Mouse (Mus musculus): ENCODE measurements at regions not wholly inside any gene's neighbourhood (a gene's known extent, or its start where the extent isn't known, plus 50 kb on each side); places are given as distances from the start of the nearest gene placed in this dataset.

DNA sequence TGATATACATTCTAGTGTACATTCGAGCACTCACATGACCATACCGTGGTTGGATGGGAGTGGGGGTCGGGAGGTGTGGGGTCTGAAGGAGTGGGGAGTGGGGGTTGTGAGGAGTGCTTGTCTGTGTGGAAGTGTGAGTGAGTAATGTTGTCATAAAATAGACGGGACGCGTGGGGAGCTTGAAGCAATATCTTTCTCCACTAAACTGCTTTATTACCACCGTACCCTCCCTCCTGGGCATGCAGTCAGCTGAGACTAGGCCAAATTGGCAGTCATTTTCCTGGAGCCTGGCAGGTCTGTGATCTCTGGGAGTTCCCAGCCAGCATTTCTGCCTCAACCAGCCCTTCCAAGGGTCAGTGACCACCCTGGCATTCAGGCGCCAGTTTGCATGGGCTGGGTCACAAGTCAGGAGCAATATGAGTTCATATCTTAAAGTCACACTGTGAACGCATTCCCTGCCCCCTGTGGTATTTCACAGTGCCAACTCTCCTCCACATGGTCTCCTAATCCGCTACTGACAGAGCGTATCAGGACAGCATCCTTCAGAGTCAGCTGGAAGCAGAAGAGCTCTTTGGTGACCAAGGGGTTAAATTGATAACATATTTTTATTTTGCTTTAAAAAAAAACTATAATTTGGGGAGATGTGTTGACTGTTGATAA lies 300.9 kb downstream of the Nr2f2 start:
- no peak for DNase-seq
- WGBS = 70% methylated on average over 11 of the region's 11 CpGs
- Histone ChIP-seq H3K4me3 (replicated peaks; ENCODE audit: extremely low read depth, low read depth, low read length) (no peak overlapping the region), H3K4me1 (ENCODE audit: control insufficient read depth, insufficient read depth, low read length) (no peaks in the 10 kb centered on the region)
- TF ChIP-seq CTCF (IDR thresholded peaks at IDR 0.05; ENCODE audit: insufficient read depth, low read length) (no peak), POLR2A (IDR thresholded peaks at IDR 0.05; ENCODE audit: borderline replicate concordance, extremely low read depth, low read depth, low read length) (no peak)

DNA sequence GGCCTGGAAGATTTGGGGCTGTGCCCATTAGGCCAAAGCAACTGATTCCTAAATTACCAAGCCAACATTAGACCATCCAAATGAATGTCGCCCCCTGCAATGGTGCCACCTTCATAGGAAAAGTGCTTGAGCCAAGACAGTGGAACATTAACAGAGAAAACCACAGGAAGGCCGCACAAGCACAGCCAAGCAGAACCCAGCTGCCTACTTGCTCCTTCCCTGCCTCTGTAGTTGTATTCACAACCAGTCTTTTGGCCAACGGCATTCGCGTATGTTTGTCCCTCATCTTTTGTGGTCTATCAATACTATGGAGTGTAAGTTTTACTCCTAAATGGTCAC lies 319.2 kb downstream of the Nr2f2 start:
- TF ChIP-seq POLR2A (IDR thresholded peaks at IDR 0.05; ENCODE audit: borderline replicate concordance, extremely low read depth, low read depth, low read length) (no peak), CTCF (IDR thresholded peaks at IDR 0.05; ENCODE audit: insufficient read depth, low read length) (no peak)
- 94% methylated on average over 5 of the region's 5 CpGs for WGBS
- no peak for DNase-seq
- H3K4me3 ChIP-seq (replicated peaks; ENCODE audit: extremely low read depth, low read depth, low read length) = no peak overlapping the region
- H3K4me1 ChIP-seq (ENCODE audit: control insufficient read depth, insufficient read depth, low read length) = no peaks in the 10 kb centered on the region

DNA sequence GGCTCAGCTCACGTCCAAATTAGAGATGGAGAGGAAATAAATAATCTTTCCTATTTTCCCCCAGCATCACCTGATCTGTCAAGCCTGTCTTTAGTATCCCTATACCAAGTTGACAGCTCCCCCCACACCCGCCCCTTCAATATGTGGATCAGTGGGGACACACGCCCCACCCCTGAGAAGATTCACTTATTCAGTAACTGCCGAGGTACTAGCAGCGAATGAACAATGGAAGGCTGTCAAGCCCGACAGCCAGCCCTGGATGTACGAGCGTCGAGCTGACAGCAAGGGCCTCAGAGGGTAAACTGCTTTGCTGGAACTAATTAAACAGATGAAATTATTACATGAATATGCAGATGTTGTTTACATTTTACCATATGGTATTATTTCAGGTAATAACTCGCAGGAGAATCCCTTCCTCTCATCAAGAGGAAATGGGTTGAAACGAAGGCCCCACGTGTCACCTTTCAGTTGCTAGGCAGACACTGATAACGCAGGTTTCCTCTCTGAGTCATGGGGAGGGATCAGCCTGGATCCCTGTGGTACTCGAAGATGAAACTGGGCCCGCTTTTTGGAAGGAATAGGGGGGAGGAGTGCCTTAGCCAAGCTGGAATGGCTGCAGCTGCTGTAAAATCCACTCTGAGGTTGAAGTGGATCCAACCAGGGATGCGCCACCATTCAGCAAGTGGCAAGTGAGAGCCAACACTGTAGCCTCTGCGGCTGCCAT lies 319.7 kb downstream of the Nr2f2 start:
- H3K4me1 ChIP-seq (ENCODE audit: control insufficient read depth, insufficient read depth, low read length) = no peaks in the 10 kb centered on the region
- 63% methylated on average over 17 of the region's 17 CpGs for WGBS
- no peak for DNase-seq
- H3K4me3 ChIP-seq (replicated peaks; ENCODE audit: extremely low read depth, low read depth, low read length) = no peak overlapping the region
- TF ChIP-seq POLR2A (IDR thresholded peaks at IDR 0.05; ENCODE audit: borderline replicate concordance, extremely low read depth, low read depth, low read length) = no peak
- TF ChIP-seq CTCF (IDR thresholded peaks at IDR 0.05; ENCODE audit: insufficient read depth, low read length) = no peak

DNA sequence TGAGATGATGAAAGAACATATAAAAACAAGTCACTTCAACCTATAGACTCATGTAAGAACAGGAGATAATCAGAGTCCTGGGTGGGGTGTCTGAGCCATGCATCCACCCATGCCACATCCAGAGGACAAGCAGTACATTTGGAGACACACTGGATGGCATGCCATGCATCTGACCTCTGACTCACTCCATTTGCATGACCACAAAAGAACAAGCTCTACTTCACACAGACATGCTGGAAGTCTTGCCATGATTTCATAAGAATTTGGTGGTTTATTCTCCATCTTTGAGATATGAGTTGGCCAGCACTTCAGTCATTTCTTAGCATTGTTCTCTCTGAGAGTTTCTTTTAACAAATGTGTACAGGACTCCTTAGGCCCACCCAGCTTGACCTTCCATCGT lies 329.5 kb downstream of the Nr2f2 start:
- WGBS = 58% methylated on average over 1 of the region's 1 CpGs
- TF ChIP-seq POLR2A (IDR thresholded peaks at IDR 0.05; ENCODE audit: borderline replicate concordance, extremely low read depth, low read depth, low read length) = no peak
- no peak for TF ChIP-seq CTCF (IDR thresholded peaks at IDR 0.05; ENCODE audit: insufficient read depth, low read length)
- Histone ChIP-seq H3K4me1 (ENCODE audit: control insufficient read depth, insufficient read depth, low read length) (no peaks in the 10 kb centered on the region), H3K4me3 (replicated peaks; ENCODE audit: extremely low read depth, low read depth, low read length) (no peak overlapping the region)
- no peak for DNase-seq

DNA sequence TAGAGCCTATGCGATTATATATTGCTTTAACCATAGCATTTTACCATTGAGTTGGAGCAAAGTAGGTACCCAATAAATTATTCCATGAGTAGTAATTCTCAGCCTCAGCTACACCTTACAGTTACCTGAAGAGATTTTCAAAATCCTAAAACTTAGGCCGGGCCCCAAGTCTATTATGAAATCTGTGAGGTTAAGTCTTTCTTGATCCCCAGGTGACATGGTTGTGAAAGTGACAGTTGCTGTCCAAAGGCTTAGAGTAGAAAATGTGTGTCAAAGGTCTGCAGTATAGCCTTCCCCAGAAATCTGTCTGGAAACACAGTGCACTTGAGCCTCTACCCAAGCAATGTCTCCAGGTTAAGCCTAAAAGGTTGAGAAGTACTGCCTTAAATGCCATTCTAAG lies 333.7 kb downstream of the Nr2f2 start:
- 89% methylated on average over 2 of the region's 2 CpGs for WGBS
- TF ChIP-seq POLR2A (IDR thresholded peaks at IDR 0.05; ENCODE audit: borderline replicate concordance, extremely low read depth, low read depth, low read length) (no peak), CTCF (IDR thresholded peaks at IDR 0.05; ENCODE audit: insufficient read depth, low read length) (no peak)
- DNase-seq = no peak
- H3K4me3 ChIP-seq (replicated peaks; ENCODE audit: extremely low read depth, low read depth, low read length) = no peak overlapping the region
- no peaks in the 10 kb centered on the region for H3K4me1 ChIP-seq (ENCODE audit: control insufficient read depth, insufficient read depth, low read length)

DNA sequence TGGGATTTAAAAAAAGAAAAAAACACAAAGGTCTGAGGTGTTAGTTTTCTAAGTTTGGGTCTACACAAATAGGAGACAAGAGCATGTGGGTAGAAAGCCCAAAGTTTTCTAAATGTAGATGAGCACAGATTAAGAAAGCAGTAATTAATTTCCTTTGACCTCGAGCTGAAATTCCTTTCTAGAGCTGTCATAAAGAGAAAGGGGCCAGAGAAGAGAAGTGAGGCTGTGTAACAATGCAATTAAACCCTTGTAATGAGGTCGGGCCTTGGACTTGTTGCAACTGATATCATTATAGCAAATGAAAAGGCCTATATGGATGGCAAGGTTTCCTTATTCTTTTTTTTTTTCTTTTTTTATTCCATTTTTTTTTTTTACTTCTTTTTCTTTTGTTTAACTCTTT lies 337.2 kb downstream of the Nr2f2 start:
- TF ChIP-seq CTCF (IDR thresholded peaks at IDR 0.05; ENCODE audit: insufficient read depth, low read length) = no peak
- TF ChIP-seq POLR2A (IDR thresholded peaks at IDR 0.05; ENCODE audit: borderline replicate concordance, extremely low read depth, low read depth, low read length) = no peak
- H3K4me1 ChIP-seq (ENCODE audit: control insufficient read depth, insufficient read depth, low read length) = no peaks in the 10 kb centered on the region
- WGBS = 53% methylated on average over 2 of the region's 2 CpGs

DNA sequence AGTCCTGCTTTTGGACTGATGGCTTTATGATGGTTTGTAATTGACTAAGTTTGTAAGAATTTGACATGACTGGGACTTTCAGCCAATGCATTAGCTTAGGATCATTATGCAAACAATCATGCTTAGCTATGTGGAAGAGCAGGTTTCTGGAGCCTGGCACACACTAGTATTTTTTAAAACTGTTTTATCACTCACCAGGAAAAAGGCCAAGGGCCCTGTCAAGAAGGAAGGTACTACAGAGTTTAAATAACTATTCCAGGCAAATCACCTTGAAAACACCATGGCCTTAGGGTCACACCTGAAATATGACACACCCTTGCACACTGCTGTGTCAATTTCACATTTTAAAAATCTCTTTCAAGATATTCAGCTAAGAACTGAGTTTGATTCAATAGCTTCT lies 341.0 kb downstream of the Nr2f2 start:
- Histone ChIP-seq H3K4me1 (ENCODE audit: control insufficient read depth, insufficient read depth, low read length) (no peaks in the 10 kb centered on the region), H3K4me3 (replicated peaks; ENCODE audit: extremely low read depth, low read depth, low read length) (no peak overlapping the region)
- TF ChIP-seq POLR2A (IDR thresholded peaks at IDR 0.05; ENCODE audit: borderline replicate concordance, extremely low read depth, low read depth, low read length) = no peak
- no peak for TF ChIP-seq CTCF (IDR thresholded peaks at IDR 0.05; ENCODE audit: insufficient read depth, low read length)
- no peak for DNase-seq

More for the DNA sequence above, 337.2 kb downstream of the Nr2f2 start:
- DNase-seq = no peak
- no peak overlapping the region for H3K4me3 ChIP-seq (replicated peaks; ENCODE audit: extremely low read depth, low read depth, low read length)

DNA sequence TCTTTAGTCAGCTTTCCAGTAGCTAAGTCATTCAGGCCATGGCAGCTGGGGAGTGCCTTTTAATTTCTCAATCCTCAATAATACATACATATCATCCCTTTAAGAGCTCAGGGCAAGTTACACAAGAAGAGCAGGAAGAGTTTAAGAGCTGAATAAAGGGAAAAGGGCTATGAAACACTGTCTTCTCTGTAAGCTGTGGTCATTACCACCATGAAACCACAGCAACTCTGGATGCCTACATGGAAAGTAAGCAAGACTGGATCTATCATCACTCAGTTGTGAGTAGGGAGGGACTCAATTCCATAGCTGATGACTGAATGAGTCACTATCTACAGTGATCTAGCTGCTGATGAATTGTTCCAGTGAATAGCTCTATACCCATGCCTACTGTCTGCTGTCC lies 349.9 kb downstream of the Nr2f2 start:
- H3K4me3 ChIP-seq (replicated peaks; ENCODE audit: extremely low read depth, low read depth, low read length) = no peak overlapping the region

DNA sequence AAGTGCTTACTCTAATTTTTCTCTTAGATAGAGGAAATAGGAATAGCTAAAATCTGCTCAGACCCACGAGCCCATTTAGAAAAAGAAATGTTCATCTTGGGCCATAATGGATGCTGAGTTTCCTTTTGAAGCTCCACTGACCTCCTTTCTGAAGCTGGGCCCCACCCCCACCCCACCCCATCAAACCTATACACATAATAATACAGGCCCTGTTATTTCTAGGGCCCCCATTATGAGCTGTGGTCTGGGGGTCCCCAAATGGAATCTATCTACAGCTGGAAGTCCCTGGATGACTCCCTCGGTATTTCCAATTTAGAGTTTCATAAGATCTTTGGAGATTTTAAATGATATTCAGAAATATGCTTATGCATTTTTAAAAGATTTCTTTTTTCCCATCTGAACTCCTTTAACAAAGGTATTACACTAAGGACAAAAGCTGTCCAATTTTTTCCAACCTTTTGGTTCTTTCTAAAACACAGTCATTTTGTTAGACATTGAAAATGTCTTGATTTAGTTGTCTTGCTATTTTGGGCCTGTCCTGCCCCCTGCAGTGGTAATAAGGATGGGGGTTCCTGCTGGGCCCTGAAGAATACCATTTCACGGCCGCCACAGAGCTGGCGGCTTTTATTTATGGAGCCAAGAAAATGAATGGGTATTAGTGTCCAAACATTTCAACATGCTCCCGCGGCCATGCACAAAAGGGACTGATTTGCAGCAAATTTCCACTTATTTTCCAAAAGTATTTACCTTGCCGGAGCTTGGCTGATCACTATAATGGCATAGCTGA lies 363.1 kb downstream of the Nr2f2 start:
- DNase-seq = no peak
- Histone ChIP-seq H3K4me3 (replicated peaks; ENCODE audit: extremely low read depth, low read depth, low read length) (no peak overlapping the region), H3K4me1 (ENCODE audit: control insufficient read depth, insufficient read depth, low read length) (no peaks in the 10 kb centered on the region)
- WGBS = 81% methylated on average over 8 of the region's 8 CpGs
- no peak for TF ChIP-seq CTCF (IDR thresholded peaks at IDR 0.05; ENCODE audit: insufficient read depth, low read length)
- no peak for TF ChIP-seq POLR2A (IDR thresholded peaks at IDR 0.05; ENCODE audit: borderline replicate concordance, extremely low read depth, low read depth, low read length)

More for the DNA sequence above, 349.9 kb downstream of the Nr2f2 start:
- no peaks in the 10 kb centered on the region for H3K4me1 ChIP-seq (ENCODE audit: control insufficient read depth, insufficient read depth, low read length)
- no peak for DNase-seq
- TF ChIP-seq CTCF (IDR thresholded peaks at IDR 0.05; ENCODE audit: insufficient read depth, low read length) (no peak), POLR2A (IDR thresholded peaks at IDR 0.05; ENCODE audit: borderline replicate concordance, extremely low read depth, low read depth, low read length) (no peak)

Data from lung, adult 2 months (tissue).